In genomic region chr2:92430723-92431541, GRCm38 (mm10) we compare ENCODE assay signal across 8 mouse cellular contexts. TPM values are rescaled to one million over a fixed set of nuclear protein-coding genes. Genes with fewer than 3 reads are reported as not detected.
DNase-seq lines count a peak whose midpoint lies in the region; ATAC-seq and TF ChIP-seq lines count a peak whose summit lies in the region.

No protein-coding gene starts in this region.

- H3K27me3 ChIP-seq in spleen, adult 2 months (ENCODE audit: control insufficient read depth, insufficient read depth, low read length) = no peaks in the 10 kb centered on the region
- no peaks in the 10 kb centered on the region for H3K27me3 ChIP-seq in heart, adult 2 months (ENCODE audit: control insufficient read depth, insufficient read depth, low read length)
- H3K27me3 ChIP-seq in kidney, embryonic 16.5 days (ENCODE audit: insufficient read depth, low read length) = no peaks in the 10 kb centered on the region
- no peaks in the 10 kb centered on the region for H3K27me3 ChIP-seq in liver, embryonic 13.5 days
- no peaks in the 10 kb centered on the region for H3K27me3 ChIP-seq in neural tube, embryonic 14.5 days (ENCODE audit: control insufficient read depth, insufficient read depth, low read length)

- no peak for TF ChIP-seq CTCF in spleen, adult 2 months (IDR thresholded peaks at IDR 0.05; ENCODE audit: extremely low read depth, insufficient read depth, insufficient read length, insufficient replicate concordance)
- no peak for TF ChIP-seq CTCF in heart, adult 2 months (IDR thresholded peaks at IDR 0.05)

- TF ChIP-seq EP300 in heart, adult 2 months (IDR thresholded peaks at IDR 0.05; ENCODE audit: insufficient read depth, low read depth, low read length) = peak; percentile 82; the same call in 1 of the 2 replicates

- H3K4me3 ChIP-seq in spleen, adult 2 months (ENCODE audit: extremely low read depth, insufficient read depth, insufficient read length) = no peak overlapping the region
- H3K4me3 ChIP-seq in heart, adult 2 months = peak overlapping the region; percentile 31
- peak overlapping the region; percentile 88 for H3K4me3 ChIP-seq in kidney, embryonic 16.5 days (ENCODE audit: low read length)
- H3K4me3 ChIP-seq in liver, embryonic 13.5 days (replicated peaks) = peak overlapping the region; percentile 82
- H3K4me3 ChIP-seq in neural tube, embryonic 14.5 days (ENCODE audit: low read depth, low read length) = peak overlapping the region; percentile 87

- peak overlapping the region; percentile 29 for H3K9ac ChIP-seq in heart, adult 2 months (ENCODE audit: low read depth, low read length)
- peak overlapping the region; percentile 47 for H3K9ac ChIP-seq in kidney, embryonic 16.5 days (replicated peaks; ENCODE audit: low read length)
- H3K9ac ChIP-seq in liver, embryonic 13.5 days = peak overlapping the region; percentile 88
- H3K9ac ChIP-seq in neural tube, embryonic 14.5 days (replicated peaks; ENCODE audit: low read depth, low read length) = peak overlapping the region; percentile 79

- no peak for TF ChIP-seq POLR2A in spleen, adult 2 months (IDR thresholded peaks at IDR 0.05; ENCODE audit: low read depth, low read length)
- peak; percentile 43; the same call in 1 of the 2 replicates for TF ChIP-seq POLR2A in heart, adult 2 months (IDR thresholded peaks at IDR 0.05; ENCODE audit: insufficient read depth, low read depth, low read length)

- 0 out of 2 replicates have a peak, but pooled peaks cover under 1% of the 10 kb centered on the region for H3K36me3 ChIP-seq in spleen, adult 2 months (ENCODE audit: control insufficient read depth, insufficient read depth, low read length)
- peaks cover 18% of the 10 kb centered on the region for H3K36me3 ChIP-seq in heart, adult 2 months (ENCODE audit: control insufficient read depth, insufficient read depth, low read length)
- peaks cover 5% of the 10 kb centered on the region for H3K36me3 ChIP-seq in kidney, embryonic 16.5 days (ENCODE audit: insufficient read depth, low read length)
- peaks cover 14% of the 10 kb centered on the region for H3K36me3 ChIP-seq in liver, embryonic 13.5 days
- H3K36me3 ChIP-seq in neural tube, embryonic 14.5 days (ENCODE audit: control insufficient read depth, insufficient read depth, low read length) = no peaks in the 10 kb centered on the region

- peaks cover 3% of the 10 kb centered on the region; the same call in 1 of the 2 replicates for H3K79me2 ChIP-seq in heart, adult 2 months (replicated peaks; ENCODE audit: control insufficient read depth, insufficient read depth, low read length)

- no peak for DNase-seq in spleen, adult 2 months (ENCODE audit: low read depth in 1 of 2, low spot score in 2 of 2)
- DNase-seq in spleen, adult 12 weeks (ENCODE audit: low spot score) = no peak
- peak; percentile 37 for DNase-seq in embryo, embryonic 11 days
- peak; percentile 69 to 77 for DNase-seq in heart, adult 2 months
- peak; percentile 56 for DNase-seq in liver, embryonic 13.5 days
- DNase-seq in spleen, postnatal 36 days (ENCODE audit: low spot score in 2 of 2) = no peak

- peak overlapping the region; percentile 88 for H3K4me2 ChIP-seq in kidney, embryonic 16.5 days (replicated peaks; ENCODE audit: low read depth, low read length)
- H3K4me2 ChIP-seq in liver, embryonic 13.5 days = peak overlapping the region; percentile 99
- peak overlapping the region; percentile 93 for H3K4me2 ChIP-seq in neural tube, embryonic 14.5 days (ENCODE audit: low read depth, low read length)

- H3K27ac ChIP-seq in spleen, adult 2 months (ENCODE audit: insufficient read depth, low read length) = peak overlapping the region; percentile 10; the same call in 1 of the 2 replicates
- H3K27ac ChIP-seq in heart, adult 2 months = peak overlapping the region; percentile 85
- peak overlapping the region; percentile 65 for H3K27ac ChIP-seq in kidney, embryonic 16.5 days (ENCODE audit: low read length)
- H3K27ac ChIP-seq in liver, embryonic 13.5 days = peak overlapping the region; percentile 68
- H3K27ac ChIP-seq in neural tube, embryonic 14.5 days (ENCODE audit: low read depth, low read length) = peak overlapping the region; percentile 82

- ATAC-seq in kidney, embryonic 16.5 days (ENCODE audit: low FRiP score, low TSS enrichment) = peak; percentile 39
- ATAC-seq in liver, embryonic 13.5 days (ENCODE audit: low read depth) = peak; percentile 43
- peak; percentile 15; the same call in 1 of the 2 replicates for ATAC-seq in neural tube, embryonic 14.5 days (ENCODE audit: low read depth)

- intact Hi-C loops in heart, adult 2 months (cut with DNase I) = loop anchor here (5.0 kb wide), 1 partner anchor 249 kb away; no protein-coding TSS in a partner anchor

- H3K4me1 ChIP-seq in spleen, adult 2 months (ENCODE audit: control insufficient read depth, insufficient read depth, insufficient read length) = no peaks in the 10 kb centered on the region; the same call in 1 of the 2 replicates
- H3K4me1 ChIP-seq in heart, adult 2 months (ENCODE audit: control insufficient read depth, insufficient read depth, low read length) = peaks cover 41% of the 10 kb centered on the region
- H3K4me1 ChIP-seq in kidney, embryonic 16.5 days (ENCODE audit: insufficient read depth, low read length) = peaks cover 54% of the 10 kb centered on the region
- peaks cover 77% of the 10 kb centered on the region for H3K4me1 ChIP-seq in liver, embryonic 13.5 days (replicated peaks)
- peaks cover 44% of the 10 kb centered on the region for H3K4me1 ChIP-seq in neural tube, embryonic 14.5 days (ENCODE audit: control insufficient read depth, insufficient read depth, low read length)

- H3K9me3 ChIP-seq in kidney, embryonic 16.5 days (ENCODE audit: low read length) = no peaks in the 10 kb centered on the region
- H3K9me3 ChIP-seq in liver, embryonic 13.5 days (replicated peaks) = no peaks in the 10 kb centered on the region
- H3K9me3 ChIP-seq in neural tube, embryonic 14.5 days (ENCODE audit: control insufficient read depth, low read length) = no peaks in the 10 kb centered on the region

- 78% methylated on average over 21 of the region's 21 CpGs for WGBS in spleen, adult 2 months
- 23% methylated on average over 21 of the region's 21 CpGs for WGBS in heart, adult 2 months
- WGBS in kidney, embryonic 16.5 days = 48% methylated on average over 21 of the region's 21 CpGs
- 50% methylated on average over 21 of the region's 21 CpGs for WGBS in liver, embryonic 13.5 days (ENCODE audit: insufficient replicate concordance)
- WGBS in neural tube, embryonic 14.5 days = 66% methylated on average over 20 of the region's 21 CpGs

RNA-seq across cellular contexts. Expression of gene Cry2, which starts 2.9 kb away (rescaled TPM):
- 8.4 and 9.4 TPM in 2 replicates for polyA plus RNA-seq in spleen, adult 2 months (2012; rRNA removed)
- 10 to 100 TPM; 12.7 to 29.3 TPM for total RNA-seq in heart, adult 2 months (2021)
- 19.1 and 24.5 TPM in 2 replicates for polyA plus RNA-seq in heart, adult 2 months (2012; rRNA removed)
- 21.7 and 24.5 TPM in 2 replicates for polyA plus RNA-seq in kidney, embryonic 16.5 days (2015; fragmentation: Nextera tagmentation; extraction: Ambion mirVana)
- polyA plus RNA-seq in liver, embryonic 13.5 days (2015; fragmentation: Nextera tagmentation; extraction: Ambion mirVana) = 9.1 and 10.7 TPM in 2 replicates
- polyA plus RNA-seq in neural tube, embryonic 14.5 days (2014; fragmentation: Nextera tagmentation; extraction: Ambion mirVana) = 41.7 and 43.5 TPM in 2 replicates

RNA-seq across cellular contexts. Expression of gene Slc35c1, which starts 29.4 kb away (rescaled TPM):
- 63.3 and 86.6 TPM in 2 replicates for polyA plus RNA-seq in spleen, adult 2 months (2012; rRNA removed)
- total RNA-seq in heart, adult 2 months (2021) = 1 to 10 TPM; 5.6 to 6.2 TPM
- 10.9 and 12.9 TPM in 2 replicates for polyA plus RNA-seq in heart, adult 2 months (2012; rRNA removed)
- 20.7 and 21.6 TPM in 2 replicates for polyA plus RNA-seq in kidney, embryonic 16.5 days (2015; fragmentation: Nextera tagmentation; extraction: Ambion mirVana)
- 9.5 and 12.3 TPM in 2 replicates for polyA plus RNA-seq in liver, embryonic 13.5 days (2015; fragmentation: Nextera tagmentation; extraction: Ambion mirVana)
- polyA plus RNA-seq in neural tube, embryonic 14.5 days (2014; fragmentation: Nextera tagmentation; extraction: Ambion mirVana) = 15.5 and 16.4 TPM in 2 replicates

RNA-seq across cellular contexts. Expression of gene Mapk8ip1, which starts 29.9 kb away (rescaled TPM):
- 4.5 and 5.0 TPM in 2 replicates for polyA plus RNA-seq in spleen, adult 2 months (2012; rRNA removed)
- 1 to 10 TPM; 3.8 to 4.5 TPM for total RNA-seq in heart, adult 2 months (2021)
- polyA plus RNA-seq in heart, adult 2 months (2012; rRNA removed) = 6.9 and 7.1 TPM in 2 replicates
- 28.9 and 30.4 TPM in 2 replicates for polyA plus RNA-seq in kidney, embryonic 16.5 days (2015; fragmentation: Nextera tagmentation; extraction: Ambion mirVana)
- 1.7 and 1.9 TPM in 2 replicates for polyA plus RNA-seq in liver, embryonic 13.5 days (2015; fragmentation: Nextera tagmentation; extraction: Ambion mirVana)
- 51.8 and 64.3 TPM in 2 replicates for polyA plus RNA-seq in neural tube, embryonic 14.5 days (2014; fragmentation: Nextera tagmentation; extraction: Ambion mirVana)

RNA-seq across cellular contexts. Expression of gene 1700029I15Rik, which starts 48.6 kb away (rescaled TPM):
- 2.0 and 2.8 TPM in 2 replicates for polyA plus RNA-seq in spleen, adult 2 months (2012; rRNA removed)
- 1 to 10 TPM in 1 of 2 experiments, under 1 TPM in 1; 0.63 to 1.1 TPM for total RNA-seq in heart, adult 2 months (2021)
- 2.4 and 2.8 TPM in 2 replicates for polyA plus RNA-seq in heart, adult 2 months (2012; rRNA removed)
- 3.1 and 4.4 TPM in 2 replicates for polyA plus RNA-seq in kidney, embryonic 16.5 days (2015; fragmentation: Nextera tagmentation; extraction: Ambion mirVana)
- 1.1 and 1.2 TPM in 2 replicates for polyA plus RNA-seq in liver, embryonic 13.5 days (2015; fragmentation: Nextera tagmentation; extraction: Ambion mirVana)
- polyA plus RNA-seq in neural tube, embryonic 14.5 days (2014; fragmentation: Nextera tagmentation; extraction: Ambion mirVana) = 3.9 and 4.2 TPM in 2 replicates

RNA-seq across cellular contexts. Expression of gene Large2, which starts 56.3 kb away (rescaled TPM):
- polyA plus RNA-seq in spleen, adult 2 months (2012; rRNA removed) = 1.9 and 2.5 TPM in 2 replicates
- not detected for total RNA-seq in heart, adult 2 months (2021)
- polyA plus RNA-seq in heart, adult 2 months (2012; rRNA removed) = 0.50 and 0.84 TPM in 2 replicates
- 34.9 and 35.8 TPM in 2 replicates for polyA plus RNA-seq in kidney, embryonic 16.5 days (2015; fragmentation: Nextera tagmentation; extraction: Ambion mirVana)
- 1.6 and 2.2 TPM in 2 replicates for polyA plus RNA-seq in liver, embryonic 13.5 days (2015; fragmentation: Nextera tagmentation; extraction: Ambion mirVana)
- 0.97 and 2.2 TPM in 2 replicates for polyA plus RNA-seq in neural tube, embryonic 14.5 days (2014; fragmentation: Nextera tagmentation; extraction: Ambion mirVana)

Comparison
In these comparisons a context has a peak if more than half of its experiments do, and no peak if none do; other contexts are left out.
1. DNase-seq: peak in embryo, embryonic 11 days (single experiment), heart, adult 2 months (2 of 2) and liver, embryonic 13.5 days (single experiment); none in spleen, adult 2 months (0 of 2), spleen, adult 12 weeks (single experiment) and spleen, postnatal 36 days (0 of 2).
2. H3K27ac ChIP-seq: peak in every context shown above with its lines; median percentile 85 in heart, adult 2 months; 82 in neural tube, embryonic 14.5 days; 68 in liver, embryonic 13.5 days; 65 in kidney, embryonic 16.5 days; 10 in spleen, adult 2 months.
3. H3K9ac ChIP-seq: peak in every context shown above with its lines; median percentile 88 in liver, embryonic 13.5 days; 79 in neural tube, embryonic 14.5 days; 47 in kidney, embryonic 16.5 days; 29 in heart, adult 2 months.
4. Peak in every context shown above with its lines, with median percentiles within 50 percentile points of each other: ATAC-seq and H3K4me2 ChIP-seq.